Mouse (Mus musculus) fibroblast of lung, adult 2 months (primary cell): ENCODE results near the gene Srarp.

Experiments
- DNase-seq: peaks from one replicate; pipeline ENCODE4 v3.0.0-alpha.2; 2011; ENCODE audit warnings: low read depth

The Srarp gene

GRCm38 (mm10) chr4:141389366-141390150 lies 46.3 kb downstream of the Srarp start:
- DNase-seq: no peak

GRCm38 (mm10) chr4:141387933-141388332 lies 48.0 kb downstream of the Srarp start:
- DNase-seq: no peak

- peak; percentile 49 for DNase-seq
Observed at GRCm38 (mm10) chr4:141387093-141387784, 48.7 kb downstream of the Srarp start.

GRCm38 (mm10) chr4:141386150-141386549 lies 49.8 kb downstream of the Srarp start:
- no peak for DNase-seq

GRCm38 (mm10) chr4:141385275-141385674 lies 50.6 kb downstream of the Srarp start:
- DNase-seq: peak; percentile 15
